Mouse (Mus musculus): ENCODE measurements around the gene Pip4p1.

Gene Pip4p1

DNA sequence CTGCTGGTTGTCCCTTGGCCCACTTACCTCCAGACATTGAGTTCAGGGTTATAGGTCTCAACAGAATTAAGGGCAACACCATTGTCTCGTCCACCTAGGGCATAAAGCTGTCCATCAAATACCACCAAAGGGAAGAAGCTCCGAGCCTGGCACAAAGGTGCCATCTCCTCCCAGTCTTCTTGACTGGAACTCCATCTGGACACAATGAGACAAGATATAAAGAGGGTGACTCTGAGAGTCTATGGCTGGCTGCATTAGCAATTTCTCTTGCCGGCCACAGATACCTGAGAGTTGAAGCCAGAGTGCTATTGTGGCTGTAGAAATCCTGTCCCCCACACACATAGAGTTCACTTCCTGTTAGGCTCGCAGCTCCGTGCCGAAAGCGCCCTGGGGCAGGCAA, 38.6 kb downstream of the Pip4p1 start:
- no peak for DNase-seq

DNA sequence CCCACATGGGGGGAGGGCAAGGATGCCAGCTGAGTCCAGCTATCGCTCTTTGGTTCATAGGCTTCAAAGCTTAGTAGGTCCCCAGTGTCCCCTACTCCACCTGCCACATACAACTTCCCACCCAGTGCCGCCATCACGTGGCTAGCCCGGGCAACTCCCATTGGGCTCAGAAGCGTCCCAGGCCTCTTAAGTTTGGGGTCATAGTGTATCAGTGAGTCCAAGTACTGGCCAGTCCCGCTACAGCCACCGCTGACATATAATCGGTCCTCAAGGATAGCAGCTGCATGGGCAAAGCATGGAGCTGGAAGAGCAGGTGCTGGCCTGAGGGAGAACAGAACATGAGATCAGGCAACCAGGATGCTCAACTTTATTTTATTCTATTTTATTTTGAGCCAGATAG, 39.0 kb downstream of the Pip4p1 start:
- DNase-seq, result no peak

DNA sequence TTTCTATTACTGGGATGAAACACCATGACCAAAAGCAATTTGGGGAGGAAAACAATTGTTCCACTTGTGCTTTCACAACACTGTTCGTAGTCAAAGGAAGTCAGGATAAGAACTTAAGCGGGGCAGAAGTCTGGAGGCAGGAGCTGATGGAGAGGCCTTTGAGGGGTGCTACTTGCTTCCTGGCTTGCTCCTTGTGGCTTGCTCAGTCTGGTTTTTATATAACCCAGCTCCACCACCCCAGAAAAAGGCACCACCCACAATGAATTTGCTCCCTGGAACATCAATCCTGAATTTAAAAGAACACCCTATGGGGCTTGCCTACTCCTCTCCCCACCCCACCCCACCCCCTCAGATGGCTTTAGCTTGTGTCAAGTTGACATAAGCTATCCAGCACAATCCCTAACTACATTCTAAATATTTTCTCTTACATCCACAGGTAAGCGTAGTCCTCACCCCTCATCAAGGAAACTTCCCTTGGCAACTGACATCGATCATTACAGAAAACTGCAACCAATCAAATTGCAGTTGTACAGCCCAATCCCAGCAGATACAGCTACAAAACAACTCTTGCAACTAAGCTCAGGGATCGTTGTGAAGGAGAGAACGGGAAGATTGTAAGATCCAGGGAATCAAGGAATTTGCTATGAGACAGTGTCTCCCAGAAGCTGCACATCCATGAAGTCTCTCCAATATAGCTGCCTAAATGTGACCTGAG, 54.3 kb downstream of the Pip4p1 start:
- no peak for DNase-seq
